Mouse (Mus musculus) ZHBTc4 (cell line): ENCODE results near the gene Insl5.
A peak's percentile ranks its signal among the peaks of the same experiment; 100 is the strongest.

ENCODE experiments used
- DNase-seq: peaks from one replicate; pipeline ENCODE4 v3.0.0-alpha.2; 2011; ENCODE audit warnings: low read depth, low spot score

Gene Insl5

GRCm38 (mm10) chr4:102990016-102990415 is 36.6 kb downstream of the Insl5 start:
- no peak for DNase-seq

- DNase-seq, result no peak
Measured at GRCm38 (mm10) chr4:102989391-102989790, 37.3 kb downstream of the Insl5 start.

GRCm38 (mm10) chr4:102988526-102988925 is 38.1 kb downstream of the Insl5 start:
- DNase-seq, result no peak

- DNase-seq, result no peak
Measured at GRCm38 (mm10) chr4:102987756-102988155, 38.9 kb downstream of the Insl5 start.

- DNase-seq, result no peak
Measured at GRCm38 (mm10) chr4:102987325-102987724, 39.3 kb downstream of the Insl5 start.

GRCm38 (mm10) chr4:102986917-102987316 is 39.7 kb downstream of the Insl5 start:
- DNase-seq, result peak; percentile 62

GRCm38 (mm10) chr4:102986173-102986572 is 40.5 kb downstream of the Insl5 start:
- DNase-seq, result peak; percentile 53

- peak; percentile 28 for DNase-seq
Measured at GRCm38 (mm10) chr4:102981709-102982108, 44.9 kb downstream of the Insl5 start.

- no peak for DNase-seq
Measured at GRCm38 (mm10) chr4:102979385-102979784, 47.3 kb downstream of the Insl5 start.

- DNase-seq, result no peak
Measured at GRCm38 (mm10) chr4:102978440-102978839, 48.2 kb downstream of the Insl5 start, which contains the start of gene Tctex1d1. Gene Tctex1d1, plus strand, starts transcription at chr4:102978606.

GRCm38 (mm10) chr4:102977778-102978321 is 48.8 kb downstream of the Insl5 start:
- peak; percentile 23 for DNase-seq

- DNase-seq, result peak; percentile 80
Measured at GRCm38 (mm10) chr4:102976290-102977275, 50.1 kb downstream of the Insl5 start.

GRCm38 (mm10) chr4:102974172-102974571 is 52.5 kb downstream of the Insl5 start:
- no peak for DNase-seq

- no peak for DNase-seq
Measured at GRCm38 (mm10) chr4:102972071-102972470, 54.6 kb downstream of the Insl5 start.

GRCm38 (mm10) chr4:102971159-102971558 is 55.5 kb downstream of the Insl5 start:
- no peak for DNase-seq

- no peak for DNase-seq
Measured at GRCm38 (mm10) chr4:102969599-102969998, 57.0 kb downstream of the Insl5 start.
